Mouse (Mus musculus): ENCODE results near the gene Samd13.

DNA sequence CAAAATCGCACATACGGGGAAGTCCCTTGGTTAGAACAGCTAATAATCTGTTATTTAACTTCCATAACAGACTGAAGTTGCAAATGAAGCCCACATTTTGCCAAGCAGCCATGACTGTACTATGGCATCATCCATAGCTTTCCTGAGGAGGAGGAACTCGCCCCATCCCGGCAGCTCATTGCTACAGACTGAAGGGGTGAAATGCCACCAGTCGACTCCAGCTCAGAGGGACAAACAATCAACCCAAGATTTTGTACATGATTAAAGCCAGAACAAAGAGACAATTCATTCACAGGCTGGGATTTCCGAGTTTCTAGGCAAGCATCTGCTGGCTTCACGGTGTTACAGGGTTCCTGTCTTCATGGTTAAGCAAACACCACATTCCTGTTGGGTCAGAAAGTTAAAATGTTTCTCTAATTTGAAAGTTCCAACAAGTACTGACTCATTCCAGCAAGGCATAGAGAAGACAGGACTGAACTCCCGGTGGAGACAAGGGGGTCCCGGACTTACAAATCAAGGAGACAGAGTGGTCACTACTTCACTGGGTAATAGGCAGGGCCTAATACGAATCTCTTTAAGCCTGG, 36.0 kb downstream of the Samd13 start:
- no peak for TF ChIP-seq POLR2A (IDR thresholded peaks at IDR 0.05; ENCODE audit: low read depth, low read length)
- TF ChIP-seq CTCF (IDR thresholded peaks at IDR 0.05; ENCODE audit: extremely low read depth, insufficient read length, insufficient replicate concordance, low read depth, low read length) = no peak

Data from small intestine, adult 2 months (tissue).